Mouse (Mus musculus): ENCODE measurements at regions not wholly inside any gene's neighbourhood (a gene's known extent, or its start where the extent isn't known, plus 50 kb on each side); places are given as distances from the start of the nearest gene placed in this dataset.

DNA sequence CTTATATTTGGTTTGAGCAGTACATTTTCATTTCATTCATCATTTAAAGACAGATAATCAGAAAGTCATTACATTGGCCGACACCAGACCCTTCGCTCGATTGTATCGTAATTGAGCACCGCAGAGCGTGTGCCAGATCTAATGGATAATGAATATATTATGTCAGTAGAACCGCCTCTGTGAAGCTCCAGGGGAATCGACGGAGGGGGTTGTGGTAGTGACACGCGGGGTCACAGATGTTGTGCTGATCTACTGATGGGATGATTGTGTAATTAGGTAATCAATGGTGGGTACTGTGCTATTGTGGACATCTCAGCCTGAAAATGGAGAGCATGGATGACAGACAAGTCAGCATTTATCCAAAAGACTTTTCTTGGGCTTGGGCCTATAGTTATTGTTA lies 414.3 kb upstream of the Tenm2 start:
- no peaks in the 10 kb centered on the region for H3K4me1 ChIP-seq (ENCODE audit: control insufficient read depth, insufficient read depth, low read length)
- no peaks in the 10 kb centered on the region for H3K9me3 ChIP-seq (ENCODE audit: control insufficient read depth, low read depth, low read length)
- H3K36me3 ChIP-seq (ENCODE audit: control insufficient read depth, insufficient read depth, low read length), result no peaks in the 10 kb centered on the region
- ATAC-seq (ENCODE audit: insufficient number of reproducible peaks, insufficient read depth, low FRiP score, low read depth), result no peak
- H3K27me3 ChIP-seq (ENCODE audit: control insufficient read depth, insufficient read depth, low read length), result no peaks in the 10 kb centered on the region
- H3K27ac ChIP-seq (ENCODE audit: low read length), result no peak overlapping the region
- no peak overlapping the region for H3K9ac ChIP-seq (replicated peaks; ENCODE audit: low read depth, low read length)
- H3K4me2 ChIP-seq (replicated peaks; ENCODE audit: low read depth, low read length), result no peak overlapping the region
- 81% methylated on average over 11 of the region's 11 CpGs for WGBS
- no peak overlapping the region for H3K4me3 ChIP-seq (ENCODE audit: low read depth, low read length)

DNA sequence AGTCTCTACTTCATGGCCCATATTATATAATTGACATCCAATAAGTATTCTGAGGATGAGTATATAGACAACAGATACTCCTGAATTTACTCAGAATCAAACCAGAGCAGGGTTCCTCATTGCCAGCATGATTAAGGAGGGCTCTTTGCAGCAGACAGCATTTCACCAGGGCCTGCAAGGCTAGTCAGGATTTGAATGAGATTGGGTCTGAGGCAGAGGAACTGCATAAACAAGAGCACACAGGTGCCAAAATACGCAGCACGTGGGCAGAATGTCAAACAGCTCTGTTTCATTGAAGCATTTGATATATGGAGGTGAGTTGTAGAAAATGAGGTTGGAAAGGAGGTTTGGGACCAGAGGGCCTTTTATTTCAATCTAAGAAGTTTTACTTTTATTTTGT lies 387.5 kb upstream of the Tenm2 start:
- 61% methylated on average over 2 of the region's 2 CpGs for WGBS
- H3K9ac ChIP-seq (replicated peaks; ENCODE audit: low read depth, low read length), result no peak overlapping the region
- ATAC-seq (ENCODE audit: insufficient number of reproducible peaks, insufficient read depth, low FRiP score, low read depth), result no peak
- H3K27me3 ChIP-seq (ENCODE audit: control insufficient read depth, insufficient read depth, low read length), result no peaks in the 10 kb centered on the region
- H3K9me3 ChIP-seq (ENCODE audit: control insufficient read depth, low read depth, low read length), result no peaks in the 10 kb centered on the region
- H3K27ac ChIP-seq (ENCODE audit: low read length), result no peak overlapping the region
- H3K4me2 ChIP-seq (replicated peaks; ENCODE audit: low read depth, low read length), result no peak overlapping the region
- H3K36me3 ChIP-seq (ENCODE audit: control insufficient read depth, insufficient read depth, low read length), result no peaks in the 10 kb centered on the region
- H3K4me3 ChIP-seq (ENCODE audit: low read depth, low read length), result no peak overlapping the region
- no peaks in the 10 kb centered on the region for H3K4me1 ChIP-seq (ENCODE audit: control insufficient read depth, insufficient read depth, low read length)

DNA sequence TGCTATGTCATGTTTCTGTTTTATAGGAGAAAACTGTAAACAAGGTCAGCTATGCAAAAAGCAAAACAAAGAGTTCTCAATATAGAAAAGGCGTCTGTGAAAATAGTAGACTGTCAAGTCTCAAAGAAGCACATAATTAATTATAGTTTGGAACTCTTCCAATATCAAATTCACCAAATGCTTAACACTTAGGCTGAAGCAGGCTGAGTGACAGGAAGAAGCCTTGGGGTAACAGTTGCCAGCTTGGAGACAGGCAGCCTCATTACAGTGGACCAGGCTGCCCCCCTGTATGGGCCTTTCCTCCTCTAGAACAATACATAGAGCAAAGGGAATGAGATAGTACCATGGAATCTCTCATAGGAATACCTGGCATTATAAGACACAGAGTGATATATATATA lies 364.8 kb upstream of the Tenm2 start:
- H3K4me1 ChIP-seq (ENCODE audit: control insufficient read depth, insufficient read depth, low read length), result no peaks in the 10 kb centered on the region
- H3K27ac ChIP-seq (ENCODE audit: low read length), result no peak overlapping the region
- H3K27me3 ChIP-seq (ENCODE audit: control insufficient read depth, insufficient read depth, low read length), result no peaks in the 10 kb centered on the region
- no peaks in the 10 kb centered on the region for H3K36me3 ChIP-seq (ENCODE audit: control insufficient read depth, insufficient read depth, low read length)
- H3K9me3 ChIP-seq (ENCODE audit: control insufficient read depth, low read depth, low read length), result no peaks in the 10 kb centered on the region
- ATAC-seq (ENCODE audit: insufficient number of reproducible peaks, insufficient read depth, low FRiP score, low read depth), result no peak
- WGBS, result 39% methylated on average over 1 of the region's 1 CpGs
- no peak overlapping the region for H3K9ac ChIP-seq (replicated peaks; ENCODE audit: low read depth, low read length)
- H3K4me2 ChIP-seq (replicated peaks; ENCODE audit: low read depth, low read length), result no peak overlapping the region
- no peak overlapping the region for H3K4me3 ChIP-seq (ENCODE audit: low read depth, low read length)

DNA sequence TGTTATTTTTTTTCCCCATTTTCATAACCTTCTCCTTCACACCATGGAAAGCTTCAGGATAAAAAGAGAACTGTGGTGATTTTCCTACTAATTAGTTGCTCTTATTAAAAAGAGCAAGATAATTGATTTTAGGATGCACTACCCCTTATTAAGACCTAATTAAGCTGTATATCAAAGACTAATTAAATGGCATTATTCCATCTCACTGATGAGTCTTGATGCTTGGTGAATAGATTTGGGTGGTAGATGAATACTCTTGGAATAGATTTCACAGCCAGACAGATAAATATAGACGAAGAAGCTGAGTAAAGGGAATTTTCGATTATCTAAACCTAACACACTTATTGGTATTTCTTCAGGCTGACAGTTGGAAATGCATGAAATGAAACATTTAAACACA lies 346.5 kb upstream of the Tenm2 start:
- H3K27me3 ChIP-seq (ENCODE audit: control insufficient read depth, insufficient read depth, low read length), result no peaks in the 10 kb centered on the region
- WGBS, result 89% methylated on average over 2 of the region's 2 CpGs

DNA sequence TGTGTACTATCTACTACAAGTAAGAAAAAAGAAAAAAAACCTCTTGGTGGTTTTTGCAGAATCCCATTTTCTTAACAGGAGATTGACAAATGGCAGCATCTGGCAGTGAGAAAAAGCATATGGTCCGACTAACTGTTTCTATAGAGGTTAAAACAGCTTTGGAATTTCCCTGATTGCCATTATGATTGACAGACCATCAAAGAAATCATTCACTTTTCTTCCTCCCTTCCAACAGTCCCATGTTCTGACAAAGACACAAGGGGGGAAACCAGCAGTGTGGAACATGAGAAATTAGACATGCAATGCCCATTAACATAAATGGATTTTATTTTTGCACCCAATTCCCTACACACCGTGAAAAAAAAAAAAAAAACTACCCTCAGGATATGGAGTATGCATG lies 297.9 kb upstream of the Tenm2 start:
- no peak overlapping the region for H3K9ac ChIP-seq (replicated peaks; ENCODE audit: low read depth, low read length)
- no peak overlapping the region for H3K4me3 ChIP-seq (ENCODE audit: low read depth, low read length)
- H3K27ac ChIP-seq (ENCODE audit: low read length), result no peak overlapping the region
- H3K27me3 ChIP-seq (ENCODE audit: control insufficient read depth, insufficient read depth, low read length), result no peaks in the 10 kb centered on the region
- no peak overlapping the region for H3K4me2 ChIP-seq (replicated peaks; ENCODE audit: low read depth, low read length)
- no peaks in the 10 kb centered on the region for H3K9me3 ChIP-seq (ENCODE audit: control insufficient read depth, low read depth, low read length)
- H3K36me3 ChIP-seq (ENCODE audit: control insufficient read depth, insufficient read depth, low read length), result no peaks in the 10 kb centered on the region
- ATAC-seq (ENCODE audit: insufficient number of reproducible peaks, insufficient read depth, low FRiP score, low read depth), result no peak
- WGBS, result 54% methylated on average over 2 of the region's 2 CpGs
- no peaks in the 10 kb centered on the region for H3K4me1 ChIP-seq (ENCODE audit: control insufficient read depth, insufficient read depth, low read length)

More for the DNA sequence above, 346.5 kb upstream of the Tenm2 start:
- Histone ChIP-seq H3K4me1 (ENCODE audit: control insufficient read depth, insufficient read depth, low read length) (no peaks in the 10 kb centered on the region), H3K9me3 (ENCODE audit: control insufficient read depth, low read depth, low read length) (no peaks in the 10 kb centered on the region), H3K27ac (ENCODE audit: low read length) (no peak overlapping the region), H3K9ac (replicated peaks; ENCODE audit: low read depth, low read length) (no peak overlapping the region), H3K4me3 (ENCODE audit: low read depth, low read length) (no peak overlapping the region), H3K36me3 (ENCODE audit: control insufficient read depth, insufficient read depth, low read length) (no peaks in the 10 kb centered on the region), H3K4me2 (replicated peaks; ENCODE audit: low read depth, low read length) (no peak overlapping the region)
- ATAC-seq (ENCODE audit: insufficient number of reproducible peaks, insufficient read depth, low FRiP score, low read depth), result no peak

DNA sequence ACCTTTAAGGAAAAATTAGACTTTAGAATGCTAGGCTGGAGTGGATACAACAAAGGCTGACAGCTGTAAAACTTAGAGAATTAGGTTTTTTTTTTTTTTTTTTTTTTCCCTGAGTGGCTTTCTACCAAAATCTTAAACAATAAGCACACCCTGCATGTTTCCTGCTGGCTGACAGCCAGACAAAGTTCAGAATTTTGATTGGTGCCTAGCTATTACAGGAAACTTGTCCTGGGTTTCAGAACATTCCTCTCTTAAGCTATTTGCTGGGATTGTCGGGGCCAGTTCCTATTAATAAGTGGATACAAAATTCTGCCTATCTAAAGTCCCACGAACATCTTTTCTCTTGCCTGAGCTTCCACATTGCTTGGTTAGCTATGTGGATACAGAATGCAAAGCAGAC lies 296.7 kb upstream of the Tenm2 start:
- Histone ChIP-seq H3K27ac (ENCODE audit: low read length) (no peak overlapping the region), H3K4me3 (ENCODE audit: low read depth, low read length) (no peak overlapping the region), H3K9me3 (ENCODE audit: control insufficient read depth, low read depth, low read length) (no peaks in the 10 kb centered on the region), H3K4me1 (ENCODE audit: control insufficient read depth, insufficient read depth, low read length) (no peaks in the 10 kb centered on the region), H3K4me2 (replicated peaks; ENCODE audit: low read depth, low read length) (no peak overlapping the region), H3K9ac (replicated peaks; ENCODE audit: low read depth, low read length) (no peak overlapping the region), H3K36me3 (ENCODE audit: control insufficient read depth, insufficient read depth, low read length) (no peaks in the 10 kb centered on the region), H3K27me3 (ENCODE audit: control insufficient read depth, insufficient read depth, low read length) (no peaks in the 10 kb centered on the region)
- 23% methylated on average over 2 of the region's 2 CpGs for WGBS
- no peak; the same call in 1 of the 2 replicates for ATAC-seq (ENCODE audit: insufficient number of reproducible peaks, insufficient read depth, low FRiP score, low read depth)

DNA sequence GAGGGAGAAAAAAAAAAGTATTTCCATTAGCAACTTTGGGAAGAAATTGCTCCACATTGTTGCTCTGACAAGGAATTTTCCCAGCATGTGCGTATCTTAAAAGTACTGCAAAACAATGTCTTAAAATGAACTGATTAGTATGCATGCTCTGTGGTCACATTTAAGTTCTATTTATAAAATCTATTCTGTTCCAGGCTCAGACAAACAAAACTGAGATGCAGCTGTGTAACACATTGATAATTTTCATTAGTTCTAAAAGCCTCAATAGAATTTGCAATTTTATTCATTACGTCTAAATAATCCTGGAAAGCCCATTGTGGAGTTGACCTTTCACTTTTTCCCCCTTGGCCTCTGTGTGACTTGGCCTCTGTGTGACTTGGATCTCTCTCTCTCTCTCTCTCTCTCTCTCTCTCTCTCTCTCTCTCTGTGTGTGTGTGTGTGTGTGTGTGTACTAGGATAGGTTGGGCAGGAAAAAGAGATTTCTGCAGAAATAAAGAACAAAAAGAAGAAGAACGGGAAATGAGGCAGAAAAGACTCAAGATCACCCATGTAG lies 262.8 kb upstream of the Tenm2 start:
- Histone ChIP-seq H3K27ac (ENCODE audit: low read length) (no peak overlapping the region), H3K4me1 (ENCODE audit: control insufficient read depth, insufficient read depth, low read length) (no peaks in the 10 kb centered on the region), H3K9ac (replicated peaks; ENCODE audit: low read depth, low read length) (no peak overlapping the region), H3K27me3 (ENCODE audit: control insufficient read depth, insufficient read depth, low read length) (no peaks in the 10 kb centered on the region), H3K4me2 (replicated peaks; ENCODE audit: low read depth, low read length) (no peak overlapping the region), H3K4me3 (ENCODE audit: low read depth, low read length) (no peak overlapping the region), H3K9me3 (ENCODE audit: control insufficient read depth, low read depth, low read length) (no peaks in the 10 kb centered on the region), H3K36me3 (ENCODE audit: control insufficient read depth, insufficient read depth, low read length) (no peaks in the 10 kb centered on the region)
- no peak for ATAC-seq (ENCODE audit: insufficient number of reproducible peaks, insufficient read depth, low FRiP score, low read depth)
- 68% methylated on average over 3 of the region's 3 CpGs for WGBS

DNA sequence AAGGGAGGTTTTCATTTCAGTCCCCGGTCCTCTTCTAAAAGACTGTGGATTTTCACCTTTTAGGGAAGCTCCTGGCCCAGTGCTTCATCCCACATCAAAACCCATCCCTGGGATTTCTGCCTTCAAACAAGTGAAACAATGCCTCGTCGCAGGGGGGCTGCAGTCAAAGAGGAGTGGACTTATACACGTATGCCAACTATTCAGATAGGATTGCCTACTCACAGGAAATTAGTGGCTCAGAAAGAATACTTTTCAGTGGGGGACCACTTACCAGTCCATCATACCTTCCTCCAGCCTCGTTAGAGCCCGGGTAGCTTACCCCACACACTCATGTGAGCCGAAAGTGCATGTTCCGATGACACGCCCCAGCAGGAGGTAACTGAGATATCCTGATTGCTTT lies 262.1 kb upstream of the Tenm2 start:
- Histone ChIP-seq H3K9ac (replicated peaks; ENCODE audit: low read depth, low read length) (no peak overlapping the region), H3K27ac (ENCODE audit: low read length) (no peak overlapping the region), H3K4me3 (ENCODE audit: low read depth, low read length) (no peak overlapping the region), H3K4me1 (ENCODE audit: control insufficient read depth, insufficient read depth, low read length) (no peaks in the 10 kb centered on the region), H3K4me2 (replicated peaks; ENCODE audit: low read depth, low read length) (no peak overlapping the region), H3K27me3 (ENCODE audit: control insufficient read depth, insufficient read depth, low read length) (no peaks in the 10 kb centered on the region), H3K36me3 (ENCODE audit: control insufficient read depth, insufficient read depth, low read length) (no peaks in the 10 kb centered on the region), H3K9me3 (ENCODE audit: control insufficient read depth, low read depth, low read length) (no peaks in the 10 kb centered on the region)
- WGBS, result 71% methylated on average over 9 of the region's 9 CpGs
- ATAC-seq (ENCODE audit: insufficient number of reproducible peaks, insufficient read depth, low FRiP score, low read depth), result no peak

DNA sequence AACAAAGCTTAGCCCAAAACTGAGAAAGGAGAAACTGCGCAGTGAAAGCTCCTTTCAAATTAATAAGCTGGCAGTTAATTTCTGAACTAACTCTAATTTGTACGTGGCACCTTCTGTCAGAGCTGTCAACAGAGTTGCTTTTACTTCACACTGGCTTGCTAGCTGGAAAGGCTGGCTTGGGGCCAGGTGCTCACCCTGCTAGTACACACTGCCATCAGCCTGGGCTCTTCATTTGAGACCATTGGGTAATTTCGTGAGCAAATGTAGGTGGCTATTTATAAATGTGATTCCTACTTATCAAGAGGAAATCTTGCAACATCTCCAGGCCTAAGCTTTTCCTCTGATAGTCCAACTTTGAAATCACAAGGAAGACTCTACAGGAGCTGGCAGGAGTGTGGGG lies 244.5 kb upstream of the Tenm2 start:
- no peak for ATAC-seq (ENCODE audit: insufficient number of reproducible peaks, insufficient read depth, low FRiP score, low read depth)
- no peaks in the 10 kb centered on the region for H3K9me3 ChIP-seq (ENCODE audit: control insufficient read depth, low read depth, low read length)
- 73% methylated on average over 3 of the region's 3 CpGs for WGBS
- no peaks in the 10 kb centered on the region for H3K27me3 ChIP-seq (ENCODE audit: control insufficient read depth, insufficient read depth, low read length)
- H3K9ac ChIP-seq (replicated peaks; ENCODE audit: low read depth, low read length), result no peak overlapping the region
- H3K27ac ChIP-seq (ENCODE audit: low read length), result no peak overlapping the region
- H3K4me2 ChIP-seq (replicated peaks; ENCODE audit: low read depth, low read length), result no peak overlapping the region
- H3K4me3 ChIP-seq (ENCODE audit: low read depth, low read length), result no peak overlapping the region
- H3K36me3 ChIP-seq (ENCODE audit: control insufficient read depth, insufficient read depth, low read length), result no peaks in the 10 kb centered on the region
- H3K4me1 ChIP-seq (ENCODE audit: control insufficient read depth, insufficient read depth, low read length), result no peaks in the 10 kb centered on the region

Data from stomach, embryonic 14.5 days (tissue).